Mouse (Mus musculus): ENCODE results near the gene Plcg1.

Gene Plcg1

GRCm38 (mm10) chr2:160735706-160736310 is 4.7 kb downstream of the Plcg1 start:
- no peak for DNase-seq (ENCODE audit: low spot score in 2 of 2)

DNA sequence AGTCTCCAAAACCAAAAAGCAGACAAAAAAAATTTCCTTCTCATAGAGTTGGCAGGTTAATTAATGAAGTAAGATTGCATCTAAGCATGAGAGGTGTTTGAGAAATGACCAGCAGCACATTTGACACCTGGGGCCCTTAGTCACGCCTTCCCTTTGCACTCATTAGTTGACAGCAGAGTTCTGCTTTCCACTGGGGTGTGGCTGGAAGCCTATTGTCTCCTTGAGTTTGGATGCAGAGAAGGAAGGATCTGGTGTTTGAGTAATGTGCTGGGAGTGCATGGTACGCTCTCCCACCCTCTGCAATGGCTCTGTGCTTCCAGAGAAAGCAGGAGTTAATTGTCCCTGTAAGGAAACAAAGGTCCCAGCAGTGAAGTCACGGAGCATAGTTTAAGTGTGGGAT is 5.4 kb downstream of the Plcg1 start:
- DNase-seq (ENCODE audit: low spot score in 2 of 2), result no peak

- no peak for DNase-seq (ENCODE audit: low spot score in 2 of 2)
These were observed 7.3 kb downstream of the Plcg1 start for GRCm38 (mm10) chr2:160738354-160738753.

GRCm38 (mm10) chr2:160739647-160740356 is 8.7 kb downstream of the Plcg1 start:
- DNase-seq (ENCODE audit: low spot score in 2 of 2), result no peak

DNA sequence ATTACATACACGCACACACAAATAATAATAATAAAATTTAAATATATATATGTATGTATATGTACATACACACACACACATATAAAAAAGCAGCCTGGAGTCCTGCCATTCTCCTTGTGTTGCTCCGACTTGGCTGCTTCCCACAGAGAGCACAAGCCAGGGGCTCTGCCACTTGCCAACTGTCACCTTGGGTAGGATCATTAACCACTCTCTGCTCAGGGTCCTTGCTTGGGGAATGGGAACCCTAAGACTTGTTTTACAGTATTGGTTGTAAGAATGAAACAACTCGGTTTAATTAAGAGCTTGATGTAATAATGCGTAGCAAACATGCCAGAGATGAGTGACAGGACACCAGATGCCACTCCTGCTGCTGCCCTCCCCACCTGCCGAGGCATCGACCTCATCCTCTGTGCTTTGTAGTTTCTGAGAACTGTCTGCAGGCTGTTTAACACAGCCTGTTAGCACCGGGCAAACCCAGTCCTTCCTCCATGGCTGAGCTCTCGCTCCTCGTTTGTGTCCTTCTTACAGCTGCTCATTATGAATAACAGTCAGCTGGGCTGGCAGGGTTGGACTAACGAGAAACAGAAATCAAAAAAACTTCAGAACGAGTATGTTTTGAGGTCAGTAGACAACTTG is 9.5 kb downstream of the Plcg1 start:
- DNase-seq (ENCODE audit: low spot score in 2 of 2), result no peak

- DNase-seq (ENCODE audit: low spot score in 2 of 2), result no peak
These were observed 10.5 kb downstream of the Plcg1 start for GRCm38 (mm10) chr2:160741580-160741979.

DNA sequence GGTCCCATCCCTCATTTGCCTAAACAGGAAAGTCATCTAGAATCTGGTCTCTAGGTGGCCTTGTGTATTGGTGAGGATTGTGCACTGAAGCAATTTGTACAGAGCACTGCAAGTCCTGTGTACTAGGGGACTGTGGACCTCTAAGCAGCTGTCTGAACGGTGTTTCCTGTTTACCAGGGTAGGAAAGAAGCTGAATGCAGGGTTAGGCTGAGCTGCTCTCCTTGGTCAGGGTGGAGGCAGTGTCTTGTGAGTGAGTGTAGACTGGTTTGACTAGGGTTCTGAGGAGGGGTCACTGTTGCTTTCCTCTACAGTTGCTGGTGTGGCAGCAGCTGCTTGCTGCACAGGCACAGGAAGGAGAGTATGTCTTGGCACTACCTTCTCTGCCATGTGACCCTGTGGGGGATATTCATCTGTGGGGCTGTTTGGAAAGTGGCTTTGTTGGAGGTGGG is 11.1 kb downstream of the Plcg1 start:
- no peak for DNase-seq (ENCODE audit: low spot score in 2 of 2)

GRCm38 (mm10) chr2:160744040-160744822 is 13.1 kb downstream of the Plcg1 start:
- peak in 1 of 2 experiments; percentile 46 for DNase-seq (ENCODE audit: low spot score in 2 of 2)

DNA sequence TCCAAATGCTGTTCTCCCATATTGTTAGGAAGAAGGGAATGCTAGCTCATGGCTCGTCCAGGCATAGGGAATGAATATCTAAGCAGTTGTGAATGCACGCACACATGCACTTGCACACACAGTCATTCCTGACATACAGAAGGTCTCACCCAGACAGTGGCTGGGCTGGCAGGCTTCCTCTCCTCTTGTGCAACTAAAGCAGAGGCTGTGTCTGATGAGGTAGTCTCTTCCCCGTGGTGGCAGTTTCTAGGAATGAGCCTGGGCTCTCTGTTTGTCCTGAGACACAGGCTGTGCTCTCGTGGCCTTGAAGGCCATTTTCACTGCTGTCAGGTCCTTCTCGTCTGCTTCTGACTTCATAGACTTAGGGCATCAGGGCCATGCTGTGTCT is 13.7 kb downstream of the Plcg1 start:
- no peak for DNase-seq (ENCODE audit: low spot score in 2 of 2)

DNA sequence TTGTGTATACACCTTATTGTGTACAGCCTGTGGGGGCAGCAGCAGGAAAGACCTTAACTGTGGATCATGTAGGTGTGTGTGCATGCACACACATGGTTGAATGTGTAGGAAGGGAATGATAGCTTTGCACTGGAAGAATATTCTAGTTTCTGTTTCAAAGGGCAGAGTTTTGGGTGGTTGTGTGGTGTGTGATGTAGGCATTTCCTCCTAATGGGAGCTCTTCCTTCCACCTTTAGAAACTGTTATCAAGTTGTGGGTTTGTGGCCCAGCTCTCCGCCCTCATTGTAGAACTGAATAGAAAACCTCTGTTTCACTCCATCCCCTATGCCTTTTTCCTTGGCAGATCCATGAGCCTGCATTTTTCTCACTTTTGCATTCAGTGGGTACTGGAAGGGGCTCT is 14.4 kb downstream of the Plcg1 start:
- no peak for DNase-seq (ENCODE audit: low spot score in 2 of 2)

- DNase-seq (ENCODE audit: low spot score in 2 of 2), result no peak
These were observed 15.5 kb downstream of the Plcg1 start for GRCm38 (mm10) chr2:160746637-160747036.

DNA sequence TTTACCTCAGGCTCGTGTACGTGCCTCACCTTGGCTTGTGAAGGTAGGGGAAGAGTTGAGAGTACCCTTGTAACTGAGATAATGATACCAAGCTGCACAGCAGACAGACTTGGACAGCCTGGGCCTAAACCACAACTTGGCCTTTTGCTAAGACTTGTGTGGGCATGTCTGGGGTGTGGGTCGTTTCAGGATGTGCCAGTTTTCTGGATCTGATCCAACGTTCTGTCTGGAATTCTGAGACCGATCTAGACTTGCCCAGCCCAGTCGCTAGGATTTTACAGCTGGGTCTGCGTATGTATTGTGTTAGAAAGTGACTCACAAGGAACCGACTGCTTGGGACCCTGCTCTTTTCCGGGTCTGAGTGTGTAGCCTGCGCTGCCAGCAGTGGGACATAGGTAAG is 16.0 kb downstream of the Plcg1 start:
- no peak for DNase-seq (ENCODE audit: low spot score in 2 of 2)

GRCm38 (mm10) chr2:160756583-160757203 is 25.6 kb downstream of the Plcg1 start:
- DNase-seq (ENCODE audit: low spot score in 2 of 2), result no peak

DNA sequence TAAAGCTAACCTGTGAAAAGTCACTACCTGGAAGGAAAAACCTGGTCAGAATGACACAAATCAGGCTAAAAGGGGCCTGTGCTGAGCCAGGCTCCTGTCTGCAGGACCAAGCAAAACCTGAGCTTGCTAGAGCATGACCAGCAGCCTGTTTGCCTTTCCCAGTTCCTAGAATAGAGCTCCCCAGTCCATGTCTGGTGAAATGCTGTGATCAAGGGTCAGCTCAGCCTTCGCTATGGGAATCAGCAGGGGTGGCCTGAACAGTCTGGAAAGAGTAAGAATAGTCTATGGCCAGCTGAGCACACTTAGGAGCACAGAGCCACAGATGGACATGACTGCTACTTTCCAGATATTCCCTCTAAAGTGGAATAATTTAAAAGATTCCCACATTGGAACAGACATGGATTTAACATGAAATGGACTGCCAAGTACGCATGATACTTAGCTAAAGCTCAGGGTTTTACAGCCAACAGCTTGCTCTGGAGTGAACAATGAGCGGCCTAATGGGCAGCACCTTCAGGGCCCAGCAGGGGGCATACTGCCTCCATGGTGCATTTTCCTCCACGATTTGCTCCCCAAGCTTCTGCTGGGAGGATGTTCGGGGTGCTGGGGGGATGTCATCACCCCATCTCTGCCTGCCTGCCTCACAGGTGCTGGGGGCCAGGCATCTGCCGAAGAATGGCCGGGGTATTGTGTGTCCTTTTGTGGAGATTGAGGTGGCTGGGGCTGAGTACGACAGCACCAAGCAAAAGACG is 29.5 kb downstream of the Plcg1 start:
- peak in 1 of 2 experiments; percentile 38 for DNase-seq (ENCODE audit: low spot score in 2 of 2)

GRCm38 (mm10) chr2:160763816-160764215 is 32.7 kb downstream of the Plcg1 start:
- DNase-seq (ENCODE audit: low spot score in 2 of 2), result no peak

GRCm38 (mm10) chr2:160764386-160764785 is 33.3 kb downstream of the Plcg1 start:
- DNase-seq (ENCODE audit: low spot score in 2 of 2), result no peak

DNA sequence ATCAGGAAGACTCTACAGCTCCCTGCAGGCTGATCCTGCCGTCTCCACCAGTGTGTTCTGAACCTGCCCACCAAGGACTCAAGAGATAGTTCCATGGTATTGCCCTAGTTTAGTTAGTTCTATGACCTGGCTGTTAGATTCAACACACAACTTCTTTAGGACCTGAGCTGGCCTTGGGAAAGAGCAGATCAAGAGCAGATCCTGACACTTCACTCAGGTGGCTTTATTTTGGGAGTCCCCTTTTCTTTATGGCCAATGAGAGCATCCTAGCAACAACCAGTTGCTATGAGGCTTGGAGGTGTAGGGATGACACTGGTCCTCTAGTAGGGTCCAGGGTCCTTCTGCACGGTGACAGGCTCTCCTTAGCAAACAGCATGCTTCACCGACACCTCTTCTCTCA is 34.0 kb downstream of the Plcg1 start:
- no peak for DNase-seq (ENCODE audit: low spot score in 2 of 2)

DNA sequence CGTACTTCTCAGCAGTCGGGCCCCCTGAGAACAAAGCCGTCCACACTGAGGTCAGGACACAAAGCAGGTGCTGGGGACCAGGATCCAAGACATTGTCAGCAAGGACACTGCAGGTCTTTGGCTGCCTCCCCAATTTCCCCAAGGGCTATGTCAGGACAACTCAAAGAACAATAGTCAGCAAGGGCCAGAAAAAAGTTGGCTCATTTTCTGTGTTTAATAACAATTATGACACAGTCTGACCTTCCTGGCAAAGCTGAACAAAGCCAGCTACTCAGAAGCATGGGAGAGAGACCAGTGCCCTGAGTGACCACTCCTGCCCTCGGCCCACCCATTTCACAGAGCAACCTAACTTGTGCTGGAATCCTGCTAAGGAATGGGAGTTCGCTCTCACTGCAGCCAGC is 35.3 kb downstream of the Plcg1 start:
- no peak for DNase-seq (ENCODE audit: low spot score in 2 of 2)

DNA sequence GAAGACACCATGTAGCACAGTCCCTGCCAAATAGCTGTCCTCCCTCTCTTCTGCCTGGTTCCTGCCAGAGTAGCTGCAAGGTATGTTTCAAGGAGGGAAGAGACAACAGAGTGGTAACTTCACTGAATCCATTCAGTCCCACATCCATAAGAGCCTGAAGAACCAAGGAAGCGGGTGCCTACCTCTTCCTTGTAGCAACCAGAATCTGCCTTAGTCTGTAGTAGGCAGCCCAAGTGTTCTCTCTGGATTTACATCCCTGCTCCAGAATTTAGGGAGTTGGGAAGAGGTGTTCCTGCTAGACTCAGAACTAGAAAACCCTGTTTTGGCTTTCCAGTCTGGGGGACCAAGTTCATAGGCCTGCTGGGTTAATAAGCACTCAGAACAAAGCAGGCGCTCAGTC is 36.1 kb downstream of the Plcg1 start:
- no peak for DNase-seq (ENCODE audit: low spot score in 2 of 2)

DNA sequence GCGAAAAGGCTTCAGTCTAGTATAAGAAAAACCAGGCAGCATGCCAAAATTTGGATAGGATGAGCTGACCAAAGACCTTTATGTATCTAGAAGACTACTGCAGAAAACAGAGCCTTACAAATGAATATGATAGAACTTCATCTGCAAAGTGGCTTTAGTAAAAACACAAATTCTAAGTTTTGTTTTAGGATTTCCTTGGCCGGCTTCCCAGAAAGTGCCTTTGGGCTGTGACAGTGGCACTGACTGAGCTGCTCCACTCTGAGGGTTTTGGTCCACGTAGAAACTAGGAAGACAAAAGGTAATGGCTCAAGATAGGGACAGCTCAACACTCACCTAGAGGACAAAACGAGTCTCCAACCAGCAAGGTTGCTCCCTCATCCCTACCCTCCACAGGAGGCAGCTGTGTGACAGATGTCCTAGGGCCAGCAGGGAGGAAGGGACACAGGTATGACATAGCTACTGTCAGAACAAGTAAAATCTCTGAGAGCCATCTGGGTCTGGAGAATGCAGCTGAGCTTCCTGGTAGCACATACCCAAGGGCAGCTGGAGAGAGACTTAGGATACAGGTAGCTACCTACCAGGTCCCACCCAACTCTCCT is 37.1 kb downstream of the Plcg1 start:
- DNase-seq (ENCODE audit: low spot score in 2 of 2), result no peak

DNA sequence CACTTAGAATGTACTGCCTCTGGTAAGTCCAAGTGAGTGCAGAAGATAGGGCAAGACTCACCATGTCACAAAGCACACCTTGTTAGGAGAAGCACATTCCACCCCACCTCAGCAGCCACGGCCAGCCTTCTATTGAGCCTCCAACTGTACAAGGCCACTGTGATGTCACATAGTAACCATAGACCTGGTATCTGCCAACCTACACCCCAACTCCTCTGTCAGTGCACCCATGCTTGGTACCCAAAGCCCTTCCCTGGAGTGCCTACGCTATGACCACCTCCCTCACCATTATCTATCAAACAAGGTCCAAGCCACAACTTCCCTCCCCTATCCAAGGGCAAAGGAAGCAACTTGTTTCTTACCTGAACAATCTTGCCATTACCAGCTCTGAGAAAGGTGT is 37.9 kb downstream of the Plcg1 start:
- DNase-seq (ENCODE audit: low spot score in 2 of 2), result peak in 1 of 2 experiments; percentile 3
